Comparison of ENCODE assay signal across 23 mouse cellular contexts in genomic region chr19:44743961-44744520, GRCm38 (mm10). TPM values are rescaled to one million over a fixed set of nuclear protein-coding genes. Genes with fewer than 3 reads are reported as not detected.
DNase-seq lines count a peak whose midpoint lies in the region; ATAC-seq and TF ChIP-seq lines count a peak whose summit lies in the region.
"Had no signal": no experiment of that assay in that cellular context is flagged by ENCODE, and none has a peak within 500 bp of the region (broad histone marks: within the 10 kb centered on the region; RNA-seq: fewer than 3 reads in every experiment).

No protein-coding gene starts in this region.

- WGBS in kidney, adult 2 months, result 47% methylated on average over 2 of the region's 2 CpGs
- 0% methylated on average over 2 of the region's 2 CpGs for WGBS in midbrain, embryonic 10.5 days
- WGBS in midbrain, embryonic 15.5 days, result 6% methylated on average over 2 of the region's 2 CpGs
- 12% methylated on average over 2 of the region's 2 CpGs for WGBS in embryonic facial prominence, embryonic 10.5 days

- H3K36me3 ChIP-seq in kidney, adult 2 months (ENCODE audit: control insufficient read depth, insufficient read depth, low read length), result no peaks in the 10 kb centered on the region
- H3K36me3 ChIP-seq in midbrain, embryonic 10.5 days, result no peaks in the 10 kb centered on the region
- H3K36me3 ChIP-seq in midbrain, embryonic 15.5 days (replicated peaks), result no peaks in the 10 kb centered on the region
- H3K36me3 ChIP-seq in embryonic facial prominence, embryonic 10.5 days (replicated peaks), result no peaks in the 10 kb centered on the region
- H3K36me3 ChIP-seq: embryonic facial prominence, embryonic 13.5 days; forebrain, embryonic 12.5 days; G1E; heart, embryonic 10.5 days had no signal

- ATAC-seq in midbrain, embryonic 15.5 days (replicated peaks), result no peak
- ATAC-seq: CD4-positive, CD25-positive, alpha-beta regulatory T cell, adult 4 months; forebrain, embryonic 16.5 days had no signal

- peak; percentile 26 for DNase-seq in embryo, embryonic 10.5 days (ENCODE audit: low spot score)
- DNase-seq in embryo, embryonic 11 days, result no peak
- peak; percentile 36 for DNase-seq in kidney, adult 2 months
- DNase-seq in kidney, postnatal 10 days, result no peak
- peak; percentile 22 for DNase-seq in midbrain, embryonic 10.5 days (ENCODE audit: low spot score)
- DNase-seq in embryonic facial prominence, embryonic 10.5 days (ENCODE audit: low spot score), result peak; percentile 12
- DNase-seq: adrenal gland, adult 8-10 months; adrenal gland, postnatal 36 days; B cell, adult 2 months; cerebellum, adult 2 months; cerebellum, postnatal 10 days; gastrocnemius, postnatal 10 days; heart, adult 18-20 months; heart, postnatal 10 days; heart, postnatal 4 days had no signal

- H3K9ac ChIP-seq in midbrain, embryonic 15.5 days, result no peak overlapping the region
- H3K9ac ChIP-seq: embryonic facial prominence, embryonic 13.5 days; forebrain, embryonic 12.5 days had no signal

- TF ChIP-seq CTCF in kidney, adult 2 months (conservative IDR thresholded peaks at IDR 0.05; ENCODE audit: insufficient read depth, insufficient read length, low read depth, low read length), result no peak

- peak overlapping the region; percentile 95 for H3K27ac ChIP-seq in kidney, adult 2 months (ENCODE audit: insufficient read depth, low read depth, low read length)
- no peak overlapping the region for H3K27ac ChIP-seq in midbrain, embryonic 10.5 days (replicated peaks)
- H3K27ac ChIP-seq in midbrain, embryonic 15.5 days, result no peak overlapping the region
- no peak overlapping the region for H3K27ac ChIP-seq in embryonic facial prominence, embryonic 10.5 days (replicated peaks)
- H3K27ac ChIP-seq: embryonic facial prominence, embryonic 13.5 days; forebrain, embryonic 12.5 days; heart, embryonic 10.5 days had no signal

- H3K27me3 ChIP-seq in kidney, adult 2 months (replicated peaks; ENCODE audit: control insufficient read depth, insufficient read depth, low read length), result no peaks in the 10 kb centered on the region
- H3K27me3 ChIP-seq in midbrain, embryonic 10.5 days (ENCODE audit: low read depth, poor library complexity, severe bottlenecking), result peaks cover 100% of the 10 kb centered on the region
- peaks cover 94% of the 10 kb centered on the region for H3K27me3 ChIP-seq in midbrain, embryonic 15.5 days (replicated peaks)
- H3K27me3 ChIP-seq in embryonic facial prominence, embryonic 10.5 days (replicated peaks; ENCODE audit: low read depth, poor library complexity, severe bottlenecking), result peaks cover 100% of the 10 kb centered on the region

- no peaks in the 10 kb centered on the region for H3K9me3 ChIP-seq in midbrain, embryonic 10.5 days (replicated peaks)
- H3K9me3 ChIP-seq in midbrain, embryonic 15.5 days, result no peaks in the 10 kb centered on the region
- H3K9me3 ChIP-seq in embryonic facial prominence, embryonic 10.5 days, result no peaks in the 10 kb centered on the region; the same call in 1 of the 2 replicates
- H3K9me3 ChIP-seq: forebrain, embryonic 12.5 days; G1E; heart, embryonic 10.5 days had no signal

- no peak overlapping the region for H3K4me2 ChIP-seq in midbrain, embryonic 15.5 days
- H3K4me2 ChIP-seq: embryonic facial prominence, embryonic 13.5 days; forebrain, embryonic 12.5 days had no signal

- no peak for TF ChIP-seq POLR2A in kidney, adult 2 months (IDR thresholded peaks at IDR 0.05; ENCODE audit: low read depth, low read length)

- H3K4me3 ChIP-seq in kidney, adult 2 months (ENCODE audit: insufficient read depth, low read depth, low read length), result no peak overlapping the region
- no peak overlapping the region for H3K4me3 ChIP-seq in midbrain, embryonic 10.5 days
- no peak overlapping the region for H3K4me3 ChIP-seq in midbrain, embryonic 15.5 days
- H3K4me3 ChIP-seq in embryonic facial prominence, embryonic 10.5 days, result no peak overlapping the region
- H3K4me3 ChIP-seq: embryonic facial prominence, embryonic 13.5 days; forebrain, embryonic 12.5 days; heart, embryonic 10.5 days had no signal

- H3K4me1 ChIP-seq in kidney, adult 2 months (ENCODE audit: control insufficient read depth, insufficient read depth, low read length), result peaks cover 13% of the 10 kb centered on the region; the same call in 1 of the 2 replicates
- H3K4me1 ChIP-seq in midbrain, embryonic 10.5 days, result peaks cover 57% of the 10 kb centered on the region
- H3K4me1 ChIP-seq in midbrain, embryonic 15.5 days, result peaks cover 11% of the 10 kb centered on the region
- H3K4me1 ChIP-seq in embryonic facial prominence, embryonic 10.5 days, result peaks cover 35% of the 10 kb centered on the region

RNA-seq across cellular contexts. Expression of gene Pax2, which starts 11.8 kb away (rescaled TPM):
- polyA plus RNA-seq in kidney, adult 2 months (2012; rRNA removed), result 25.8 and 29.7 TPM in 2 replicates
- polyA plus RNA-seq in midbrain, embryonic 10.5 days (2016; fragmentation: Nextera tagmentation; extraction: Ambion mirVana), result 0.60 and 1.1 TPM in 2 replicates
- polyA plus RNA-seq in midbrain, embryonic 15.5 days (2015; fragmentation: Nextera tagmentation; extraction: Ambion mirVana), result 0.68 TPM in 2 replicates
- polyA plus RNA-seq in embryonic facial prominence, embryonic 10.5 days (2016; fragmentation: Nextera tagmentation; extraction: Ambion mirVana), result 1.00 and 1.8 TPM in 2 replicates
- polyA plus RNA-seq: forebrain, embryonic 16.5 days; G1E; heart, embryonic 14.5 days had no signal

Comparison
In these comparisons a context has a peak if more than half of its experiments do, and no peak if none do; other contexts are left out.
1. DNase-seq: peak in embryo, embryonic 10.5 days (single experiment), kidney, adult 2 months (single experiment), midbrain, embryonic 10.5 days (single experiment) and embryonic facial prominence, embryonic 10.5 days (single experiment); none in embryo, embryonic 11 days (single experiment) and kidney, postnatal 10 days (single experiment).